Mouse (Mus musculus) forebrain, embryonic 11.5 days (tissue): ENCODE measurements around the gene Hivep3. TPM values are rescaled to one million over a fixed set of nuclear protein-coding genes. Genes with fewer than 3 reads are reported as not detected.

Source experiments
- ATAC-seq: fragments of 200-750 bp; cut with Nextera tagmentation; replicated peaks from 2 replicates; pipeline ENCODE4 v1.8.0; 2017; ENCODE audit warnings: moderate TSS enrichment; ENCODE audit not compliant: low FRiP score
- DNase-seq: peaks from one replicate; pipeline ENCODE4 v3.0.0-alpha.2; 2017; ENCODE audit warnings: low spot score
- H3K27ac ChIP-seq: fragments of 300-500 bp; sonication (generic); 2 replicates; pipeline ENCODE4 v1.5.1; 2014; ENCODE audit warnings: low read depth, low read length
- H3K27me3 ChIP-seq: fragments of 300-500 bp; sonication (generic); 2 replicates; pipeline ENCODE4 v1.6.1; 2014; ENCODE audit warnings: mild to moderate bottlenecking, low read length, mixed read lengths; ENCODE audit not compliant: control insufficient read depth, insufficient read depth
- H3K36me3 ChIP-seq: fragments of 300-500 bp; sonication (generic); 2 replicates; pipeline ENCODE4 v1.6.1; 2014; ENCODE audit warnings: mild to moderate bottlenecking, low read length, moderate library complexity, mixed read lengths; ENCODE audit not compliant: control insufficient read depth, insufficient read depth
- H3K4me1 ChIP-seq: fragments of 300-500 bp; sonication (generic); replicated peaks from 2 replicates; pipeline ENCODE4 v1.6.1; 2014; ENCODE audit warnings: low read length, mixed read lengths; ENCODE audit not compliant: control insufficient read depth, insufficient read depth
- H3K4me2 ChIP-seq: fragments of 300-500 bp; sonication (generic); 2 replicates; pipeline ENCODE4 v1.6.1; 2014; ENCODE audit warnings: low read depth, mild to moderate bottlenecking, low read length, moderate library complexity, mixed read lengths; ENCODE audit not compliant: severe bottlenecking
- H3K4me3 ChIP-seq: fragments of 300-500 bp; sonication (generic); 2 replicates; pipeline ENCODE4 v1.5.1; 2014; ENCODE audit warnings: low read depth, low read length
- H3K9ac ChIP-seq: fragments of 300-500 bp; sonication (generic); 2 replicates; pipeline ENCODE4 v1.6.1; 2014; ENCODE audit warnings: low read length
- H3K9me3 ChIP-seq: fragments of 300-500 bp; sonication (generic); 2 replicates; pipeline ENCODE4 v1.6.1; 2016; ENCODE audit warnings: low read length, mixed read lengths; ENCODE audit not compliant: control insufficient read depth
- WGBS: fragments of 180-500 bp; shearing (Covaris S2); extraction: QIAGEN DNeasy Blood & Tissue Kit; methylation state at CpG from one replicate; pipeline ENCODE4 v1.1.7; 2014; 5-methylcytosine and 5-hydroxymethylcytosine counted together
- polyA plus RNA-seq: library from polyadenylated mRNA; unstranded; fragments of >200 nt; fragmentation: Nextera tagmentation; extraction: Ambion mirVana; gene quantifications from 2 replicates; pipeline ENCODE4 v1.2.1, GENCODE M21; 2014

The Hivep3 gene
- polyA plus RNA-seq, 1 experiment from 2014 or later, result 2.2 TPM

- Histone ChIP-seq H3K4me3 (no peak overlapping the region), H3K27ac (no peak overlapping the region), H3K9ac (no peak overlapping the region), H3K27me3 (peaks cover 5% of the 10 kb centered on the region), H3K4me1 (peaks cover 8% of the 10 kb centered on the region; the same call in 1 of the 2 replicates), H3K4me2 (no peak overlapping the region), H3K36me3 (no peaks in the 10 kb centered on the region), H3K9me3 (no peaks in the 10 kb centered on the region)
- ATAC-seq (no peak), DNase-seq (no peak)
- 70% methylated on average over 6 of the region's 6 CpGs for WGBS
These were observed 416.8 kb downstream of the Hivep3 start for GRCm38 (mm10) chr4:120150345-120150920.

- Histone ChIP-seq H3K4me2 (no peak overlapping the region), H3K27ac (no peak overlapping the region), H3K4me3 (no peak overlapping the region), H3K9ac (no peak overlapping the region), H3K27me3 (peaks cover 5% of the 10 kb centered on the region), H3K36me3 (no peaks in the 10 kb centered on the region), H3K9me3 (no peaks in the 10 kb centered on the region), H3K4me1 (peaks cover 8% of the 10 kb centered on the region; the same call in 1 of the 2 replicates)
- ATAC-seq (no peak), DNase-seq (no peak)
- WGBS, result 86% methylated on average over 6 of the region's 6 CpGs
These were observed 418.3 kb downstream of the Hivep3 start for GRCm38 (mm10) chr4:120151906-120152305.

- Histone ChIP-seq H3K27ac (no peak overlapping the region), H3K4me2 (no peak overlapping the region), H3K9me3 (no peaks in the 10 kb centered on the region), H3K4me3 (no peak overlapping the region), H3K36me3 (no peaks in the 10 kb centered on the region), H3K27me3 (peaks cover 5% of the 10 kb centered on the region), H3K4me1 (peaks cover 8% of the 10 kb centered on the region; the same call in 1 of the 2 replicates), H3K9ac (no peak overlapping the region)
- ATAC-seq, result no peak
- DNase-seq, result no peak
- WGBS, result 62% methylated on average over 4 of the region's 4 CpGs
These were observed 419.1 kb downstream of the Hivep3 start for GRCm38 (mm10) chr4:120152648-120153047.

- H3K36me3 ChIP-seq, result no peaks in the 10 kb centered on the region
- H3K9ac ChIP-seq, result no peak overlapping the region
- peaks cover 4% of the 10 kb centered on the region; the same call in 1 of the 2 replicates for H3K4me1 ChIP-seq
- H3K4me2 ChIP-seq, result no peak overlapping the region
- WGBS, result 88% methylated on average over 3 of the region's 3 CpGs
- H3K4me3 ChIP-seq, result no peak overlapping the region
- H3K27me3 ChIP-seq, result peaks cover 3% of the 10 kb centered on the region; the same call in 1 of the 2 replicates
- ATAC-seq (no peak), DNase-seq (no peak)
- H3K27ac ChIP-seq, result no peak overlapping the region
- H3K9me3 ChIP-seq, result no peaks in the 10 kb centered on the region
These were observed 420.2 kb downstream of the Hivep3 start for GRCm38 (mm10) chr4:120153736-120154135.

- H3K4me3 ChIP-seq, result no peak overlapping the region
- H3K9ac ChIP-seq, result no peak overlapping the region
- H3K27ac ChIP-seq, result no peak overlapping the region
- H3K4me2 ChIP-seq, result no peak overlapping the region
- H3K9me3 ChIP-seq, result no peaks in the 10 kb centered on the region
- ATAC-seq (no peak), DNase-seq (no peak)
- H3K27me3 ChIP-seq, result no peaks in the 10 kb centered on the region
- H3K4me1 ChIP-seq, result 0 out of 2 replicates have a peak, but pooled peaks cover 2% of the 10 kb centered on the region
- WGBS, result 29% methylated on average over 5 of the region's 5 CpGs
- no peaks in the 10 kb centered on the region for H3K36me3 ChIP-seq
These were observed 425.2 kb downstream of the Hivep3 start for GRCm38 (mm10) chr4:120158714-120159310.

- H3K9me3 ChIP-seq, result no peaks in the 10 kb centered on the region
- WGBS, result 38% methylated on average over 27 of the region's 29 CpGs
- 0 out of 2 replicates have a peak, but pooled peaks cover 2% of the 10 kb centered on the region for H3K4me1 ChIP-seq
- no peak within 1 kb of the TSS for H3K4me2 ChIP-seq
- DNase-seq (no peak), ATAC-seq (no peak)
- no peak within 1 kb of the TSS for H3K27ac ChIP-seq
- H3K36me3 ChIP-seq, result no peaks in the 10 kb centered on the region
- no peak within 1 kb of the TSS for H3K4me3 ChIP-seq
- H3K27me3 ChIP-seq, result no peaks in the 10 kb centered on the region
- no peak within 1 kb of the TSS for H3K9ac ChIP-seq
These were observed 427.8 kb downstream of the Hivep3 start, which contains the start of gene Edn2 for GRCm38 (mm10) chr4:120161166-120161949. Gene Edn2 (plus strand): TSS chr4:120161206.

- DNase-seq, result no peak
- no peaks in the 10 kb centered on the region for H3K36me3 ChIP-seq
- H3K27ac ChIP-seq, result no peak overlapping the region
- 86% methylated on average over 8 of the region's 8 CpGs for WGBS
- H3K9me3 ChIP-seq, result no peaks in the 10 kb centered on the region
- no peak overlapping the region for H3K4me3 ChIP-seq
- H3K9ac ChIP-seq, result no peak overlapping the region
- no peaks in the 10 kb centered on the region for H3K27me3 ChIP-seq
- ATAC-seq, result no peak
- H3K4me2 ChIP-seq, result no peak overlapping the region
- 0 out of 2 replicates have a peak, but pooled peaks cover 2% of the 10 kb centered on the region for H3K4me1 ChIP-seq
These were observed 429.0 kb downstream of the Hivep3 start for GRCm38 (mm10) chr4:120162586-120162985.

GRCm38 (mm10) chr4:120163242-120163641 is 429.7 kb downstream of the Hivep3 start:
- WGBS, result 80% methylated on average over 11 of the region's 11 CpGs
- Histone ChIP-seq H3K36me3 (no peaks in the 10 kb centered on the region), H3K4me1 (0 out of 2 replicates have a peak, but pooled peaks cover 2% of the 10 kb centered on the region), H3K4me2 (no peak overlapping the region), H3K9ac (no peak overlapping the region), H3K4me3 (no peak overlapping the region), H3K27ac (no peak overlapping the region), H3K9me3 (no peaks in the 10 kb centered on the region), H3K27me3 (no peaks in the 10 kb centered on the region)
- ATAC-seq, result no peak
- DNase-seq, result no peak
